Mouse (Mus musculus): ENCODE data around the gene Vstm2l. TPM values are rescaled to one million over a fixed set of nuclear protein-coding genes. Genes with fewer than 3 reads are reported as not detected.

The Vstm2l gene
- total RNA-seq, 2 experiments from 2014 or later: not detected

DNA sequence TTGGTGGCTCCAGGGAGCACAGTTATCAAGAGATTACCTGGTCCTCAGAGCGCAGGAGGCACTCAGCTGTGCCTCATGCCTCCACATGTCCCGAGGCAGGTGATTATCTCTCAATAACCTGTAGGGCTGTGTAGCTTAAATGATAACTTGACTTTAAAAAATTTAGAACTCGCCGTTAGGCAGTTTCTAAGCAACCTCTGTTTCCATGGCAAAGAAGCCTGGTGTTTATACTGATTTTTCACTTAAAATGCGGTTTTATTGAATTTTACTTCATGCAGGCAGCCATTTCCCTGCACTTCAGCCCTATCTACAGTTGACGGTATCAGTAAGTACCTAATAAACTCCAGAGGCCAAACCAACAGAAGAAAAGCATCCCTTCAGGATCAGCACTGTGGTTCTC lies 71.8 kb downstream of the Vstm2l start:
- no peak for ATAC-seq (replicated peaks; ENCODE audit: low FRiP score, low TSS enrichment, poor library complexity, severe bottlenecking)

DNA sequence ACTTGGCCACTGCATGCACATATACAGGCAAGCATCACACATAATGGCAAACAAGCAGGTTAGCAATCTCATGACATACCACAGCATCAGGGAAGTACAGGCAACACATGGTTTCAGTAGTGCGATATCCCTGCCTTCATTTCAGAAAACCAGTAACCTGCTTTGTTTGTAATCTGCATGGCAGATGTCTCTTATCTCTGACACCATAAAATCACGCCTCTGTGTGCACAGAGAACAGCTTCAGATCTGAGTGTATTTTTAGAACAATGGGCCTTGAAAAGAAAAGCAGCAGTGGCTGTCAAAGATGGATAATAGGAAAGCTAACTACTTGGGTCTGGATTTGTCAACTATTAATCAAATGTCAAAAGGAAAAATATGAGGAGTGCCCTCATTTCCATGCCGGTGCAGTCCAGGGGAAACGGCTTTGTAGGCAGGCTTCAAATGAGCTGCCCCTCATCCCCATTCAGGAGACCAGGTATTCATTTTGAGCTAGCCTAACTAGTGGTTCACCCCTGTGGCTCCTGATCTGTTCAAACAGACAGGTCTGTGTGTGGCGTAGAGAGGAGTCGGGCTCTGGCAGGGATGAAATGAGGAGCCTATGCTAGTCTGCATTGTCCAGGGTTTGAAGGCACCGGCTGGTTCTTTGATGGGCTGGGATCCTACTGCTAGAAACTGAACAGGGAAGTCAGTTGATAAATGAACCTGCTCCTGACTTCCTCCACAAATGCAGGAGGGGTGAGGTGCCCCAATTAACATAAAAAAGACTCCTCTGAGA lies 74.2 kb downstream of the Vstm2l start:
- ATAC-seq (replicated peaks; ENCODE audit: low FRiP score, low TSS enrichment, poor library complexity, severe bottlenecking): peak; percentile 37

DNA sequence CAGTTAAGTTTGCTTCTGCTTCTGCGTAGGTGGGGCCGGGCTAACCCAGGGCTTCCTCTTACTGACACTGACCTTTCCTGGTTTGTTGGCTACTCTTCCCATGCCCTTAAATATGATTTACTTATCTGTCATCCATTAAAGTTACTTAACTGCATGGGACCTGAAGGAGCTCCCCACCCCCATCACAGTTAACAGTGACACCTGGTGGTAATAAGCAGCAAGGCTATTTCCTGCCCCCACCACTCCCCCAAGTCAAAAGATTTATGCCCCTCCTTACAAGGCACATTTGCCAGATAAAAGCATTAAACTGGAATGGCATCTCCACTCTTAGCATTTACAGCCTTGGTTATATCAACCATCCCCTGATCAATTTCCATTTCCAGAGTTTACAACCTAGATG lies 75.5 kb downstream of the Vstm2l start:
- peak; percentile 56; the same call in 1 of the 2 replicates for ATAC-seq (replicated peaks; ENCODE audit: low FRiP score, low TSS enrichment, poor library complexity, severe bottlenecking)

DNA sequence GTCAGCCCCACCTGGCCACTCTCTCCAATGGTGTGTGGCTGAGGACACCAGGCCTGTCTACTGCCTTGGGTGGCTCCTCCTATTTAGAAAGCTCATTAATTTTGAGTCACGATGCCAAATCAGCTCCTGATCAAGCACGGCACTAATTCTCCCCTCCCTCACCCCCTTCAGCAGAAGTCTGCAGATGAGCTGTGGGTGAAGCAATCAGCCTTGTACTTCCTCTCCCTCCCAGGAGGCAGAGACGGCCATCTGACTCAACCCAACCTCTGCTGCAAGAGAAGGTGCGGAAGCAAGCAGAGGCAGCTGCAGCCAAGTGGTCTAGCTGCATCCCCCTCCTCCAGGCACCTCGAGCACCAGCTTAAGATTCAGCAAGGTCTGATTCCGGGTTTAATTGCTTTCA lies 76.6 kb downstream of the Vstm2l start:
- ATAC-seq (replicated peaks; ENCODE audit: low FRiP score, low TSS enrichment, poor library complexity, severe bottlenecking): no peak

DNA sequence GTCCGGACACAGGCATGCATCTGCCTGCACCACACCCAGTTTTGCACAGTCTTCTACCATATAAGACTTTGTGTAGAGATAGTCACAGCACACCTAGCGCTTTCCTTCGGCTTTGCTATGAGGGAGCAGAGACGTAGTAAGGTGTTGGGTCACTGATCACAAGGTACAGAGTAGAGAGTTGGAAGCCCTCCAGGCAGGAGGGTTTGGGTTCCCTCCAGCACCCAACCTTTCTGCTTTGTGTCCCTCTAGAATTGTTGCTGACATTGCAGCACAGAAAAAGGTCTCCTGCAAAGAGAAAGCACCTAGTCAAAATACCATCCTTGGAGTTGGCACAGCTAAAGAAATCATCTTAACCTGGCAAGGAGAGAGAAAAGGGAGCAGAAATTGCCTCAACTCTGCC lies 78.0 kb downstream of the Vstm2l start:
- ATAC-seq (replicated peaks; ENCODE audit: low FRiP score, low TSS enrichment, poor library complexity, severe bottlenecking): no peak

Other genes with a start within 250 kb of the Vstm2l start
- gene Ctnnbl1, start 177.3 kb upstream of the Vstm2l start, total RNA-seq (2014; fragmentation: Nextera tagmentation): 23.5 and 28.1 TPM in 2 replicates
- 36.6 and 39.6 TPM in 2 replicates for gene Ctnnbl1, start 177.3 kb upstream of the Vstm2l start, total RNA-seq (2017)
- gene Tti1, start 113.8 kb downstream of the Vstm2l start, total RNA-seq (2014; fragmentation: Nextera tagmentation): 22.0 and 28.8 TPM in 2 replicates
- 24.7 and 27.7 TPM in 2 replicates for gene Tti1, start 113.8 kb downstream of the Vstm2l start, total RNA-seq (2017)
- 41.1 and 48.7 TPM in 2 replicates for gene Rprd1b, start 113.8 kb downstream of the Vstm2l start, total RNA-seq (2014; fragmentation: Nextera tagmentation)
- 21.6 and 27.9 TPM in 2 replicates for gene Rprd1b, start 113.8 kb downstream of the Vstm2l start, total RNA-seq (2017)
- 10.2 and 19.6 TPM in 2 replicates for gene Tgm2, start 231.8 kb downstream of the Vstm2l start, total RNA-seq (2014; fragmentation: Nextera tagmentation)
- gene Tgm2, start 231.8 kb downstream of the Vstm2l start, total RNA-seq (2017): 7.1 and 8.0 TPM in 2 replicates